Mouse (Mus musculus) hindbrain, embryonic 16.5 days (tissue): ENCODE data around the gene Slc5a2. TPM values are rescaled to one million over a fixed set of nuclear protein-coding genes. Genes with fewer than 3 reads are reported as not detected.

Experiments
- ATAC-seq: fragments of 200-750 bp; cut with Nextera tagmentation; 2 replicates; pipeline ENCODE4 v1.8.0; 2017; ENCODE audit warnings: moderate TSS enrichment, moderate library complexity
- H3K27ac ChIP-seq: fragments of 300-500 bp; sonication (generic); 2 replicates; pipeline ENCODE4 v1.5.1; 2014; ENCODE audit warnings: low read depth, mild to moderate bottlenecking, control low read depth, low read length, moderate library complexity
- H3K27me3 ChIP-seq: fragments of 300-500 bp; sonication (generic); replicated peaks from 2 replicates; pipeline ENCODE4 v1.6.1; 2014; ENCODE audit warnings: low read length; ENCODE audit not compliant: control insufficient read depth, insufficient read depth
- H3K36me3 ChIP-seq: fragments of 300-500 bp; sonication (generic); 2 replicates; pipeline ENCODE4 v1.6.1; 2014; ENCODE audit warnings: mild to moderate bottlenecking, low read length, moderate library complexity, mixed read lengths; ENCODE audit not compliant: control insufficient read depth, insufficient read depth
- H3K4me1 ChIP-seq: fragments of 300-500 bp; sonication (generic); 2 replicates; pipeline ENCODE4 v1.6.1; 2014; ENCODE audit warnings: low read depth, low read length; ENCODE audit not compliant: control insufficient read depth, insufficient read depth
- H3K4me2 ChIP-seq: fragments of 300-500 bp; sonication (generic); 2 replicates; pipeline ENCODE4 v1.6.1; 2014; ENCODE audit warnings: mild to moderate bottlenecking, low read length, control low read depth, moderate library complexity
- H3K4me3 ChIP-seq: fragments of 300-500 bp; sonication (generic); 2 replicates; pipeline ENCODE4 v1.5.1; 2014; ENCODE audit warnings: mild to moderate bottlenecking, low read length, control low read depth, moderate library complexity
- H3K9ac ChIP-seq: fragments of 300-500 bp; sonication (generic); 2 replicates; pipeline ENCODE4 v1.6.1; 2014; ENCODE audit warnings: low read depth, mild to moderate bottlenecking, control low read depth, low read length, moderate library complexity
- H3K9me3 ChIP-seq: fragments of 300-500 bp; sonication (generic); 2 replicates; pipeline ENCODE4 v1.6.1; 2014; ENCODE audit warnings: mild to moderate bottlenecking, low read length, moderate library complexity; ENCODE audit not compliant: control insufficient read depth
- WGBS: fragments of 180-500 bp; shearing (Covaris S2); extraction: QIAGEN DNeasy Blood & Tissue Kit; methylation state at CpG from one replicate; pipeline ENCODE4 v1.1.7; 2014; 5-methylcytosine and 5-hydroxymethylcytosine counted together
- polyA plus RNA-seq: library from polyadenylated mRNA; unstranded; fragments of >200 nt; fragmentation: Nextera tagmentation; extraction: Ambion mirVana; gene quantifications from 2 replicates; pipeline ENCODE4 v1.2.1, GENCODE M21; 2015

Slc5a2 gene
- polyA plus RNA-seq, 1 experiment from 2014 or later: 0.15 TPM

DNA sequence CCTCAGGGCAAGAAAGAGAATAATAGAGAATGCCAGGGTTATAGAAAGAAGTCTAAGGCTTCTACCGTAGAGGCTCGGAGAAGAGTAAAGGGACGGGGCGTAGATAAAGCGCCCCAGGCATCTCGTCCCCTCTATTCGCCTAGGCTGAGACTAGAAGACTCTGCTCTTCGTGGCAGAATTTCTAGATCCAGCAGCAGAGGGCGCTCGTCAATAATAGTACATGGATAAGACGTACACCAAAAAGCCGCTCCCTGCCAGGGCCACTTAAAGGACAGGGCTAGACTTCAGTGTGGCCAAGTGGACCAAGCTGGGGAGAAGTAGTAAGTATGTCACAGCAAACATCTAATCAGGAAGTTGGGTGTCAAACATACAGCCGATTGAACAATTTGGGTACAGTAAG, 18.0 kb upstream of the Slc5a2 start:
- Histone ChIP-seq H3K27me3 (no peaks in the 10 kb centered on the region), H3K9ac (peak overlapping the region; percentile 59), H3K4me1 (peaks cover 15% of the 10 kb centered on the region), H3K4me2 (peak overlapping the region; percentile 61), H3K9me3 (no peaks in the 10 kb centered on the region), H3K36me3 (peaks cover 7% of the 10 kb centered on the region), H3K4me3 (peak overlapping the region; percentile 40), H3K27ac (peak overlapping the region; percentile 59)
- peak; percentile 82 for ATAC-seq
- 2% methylated on average over 13 of the region's 13 CpGs for WGBS

DNA sequence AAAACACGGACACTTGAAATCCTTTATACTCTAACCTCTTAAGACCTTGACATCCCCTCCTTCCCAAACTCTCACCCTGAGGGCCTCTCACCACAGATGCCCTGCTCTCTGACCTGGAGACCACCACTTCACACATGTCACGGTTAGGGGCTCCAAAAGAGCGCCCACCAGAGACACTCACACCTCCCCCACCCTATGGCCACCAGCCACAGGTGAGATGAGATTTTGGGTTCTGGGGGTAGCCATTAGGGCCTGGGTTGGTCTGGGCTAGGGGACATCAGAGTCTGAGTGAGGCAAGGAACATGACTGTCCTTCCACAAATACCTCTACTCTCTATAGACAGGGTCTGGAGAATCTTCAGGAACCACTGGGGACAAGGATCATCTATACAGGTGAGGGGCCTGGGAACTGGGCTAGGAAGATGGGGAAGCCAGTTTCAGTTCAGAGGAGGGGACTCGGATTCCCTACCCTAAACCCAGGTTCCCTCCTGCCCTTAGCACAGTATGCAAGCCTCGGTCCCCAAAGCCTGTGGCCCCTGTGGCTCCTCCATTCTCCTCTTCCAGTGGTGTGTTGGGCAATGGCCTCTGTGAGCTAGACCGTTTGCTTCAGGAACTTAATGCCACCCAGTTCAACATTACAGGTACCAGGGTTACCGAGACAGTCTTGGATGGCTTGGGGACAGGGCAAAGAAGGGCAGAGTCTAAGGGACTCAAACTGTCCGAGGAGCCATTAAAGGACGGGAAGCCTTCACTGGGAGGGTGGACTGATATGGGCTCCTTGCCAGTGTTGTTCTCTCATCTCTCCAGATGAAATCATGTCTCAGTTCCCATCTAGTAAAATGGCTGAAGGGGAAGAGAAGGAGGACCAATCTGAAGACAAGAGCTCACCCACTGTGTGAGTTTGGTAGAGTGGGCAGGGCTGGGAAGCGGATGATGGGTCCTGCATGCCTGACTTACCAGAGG, 17.1 kb upstream of the Slc5a2 start:
- Histone ChIP-seq H3K4me1 (peaks cover 18% of the 10 kb centered on the region), H3K9me3 (no peaks in the 10 kb centered on the region), H3K27ac (no peak overlapping the region), H3K36me3 (peaks cover 2% of the 10 kb centered on the region), H3K4me2 (peak overlapping the region; percentile 61; the same call in 1 of the 2 replicates), H3K4me3 (no peak overlapping the region), H3K27me3 (no peaks in the 10 kb centered on the region), H3K9ac (no peak overlapping the region)
- ATAC-seq: no peak
- WGBS: 81% methylated on average over 10 of the region's 10 CpGs

DNA sequence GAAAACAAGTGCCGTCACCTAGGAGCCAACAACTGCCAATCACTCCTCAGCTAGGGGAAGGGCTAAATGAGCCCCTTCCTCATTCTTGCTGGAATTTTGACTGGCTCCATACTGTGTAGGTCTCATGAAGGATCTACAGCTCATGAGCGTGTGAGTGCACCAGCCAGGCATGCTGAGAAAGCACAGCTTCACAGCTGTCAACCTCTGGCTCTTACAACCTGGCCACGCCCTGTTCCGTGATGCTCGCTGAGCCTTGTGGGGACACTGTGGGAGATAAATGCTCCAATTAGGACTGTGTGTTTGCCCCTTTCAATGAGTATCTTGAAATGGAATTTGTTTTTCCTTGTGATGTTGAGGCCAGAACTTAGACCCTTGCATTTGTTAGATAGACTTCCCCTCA, 15.5 kb upstream of the Slc5a2 start:
- ATAC-seq: no peak
- H3K4me3 ChIP-seq: no peak overlapping the region
- 87% methylated on average over 5 of the region's 5 CpGs for WGBS
- no peaks in the 10 kb centered on the region for H3K9me3 ChIP-seq
- no peak overlapping the region for H3K4me2 ChIP-seq
- H3K27me3 ChIP-seq: no peaks in the 10 kb centered on the region
- H3K4me1 ChIP-seq: peaks cover 18% of the 10 kb centered on the region
- H3K36me3 ChIP-seq: no peaks in the 10 kb centered on the region
- H3K9ac ChIP-seq: no peak overlapping the region
- H3K27ac ChIP-seq: no peak overlapping the region

DNA sequence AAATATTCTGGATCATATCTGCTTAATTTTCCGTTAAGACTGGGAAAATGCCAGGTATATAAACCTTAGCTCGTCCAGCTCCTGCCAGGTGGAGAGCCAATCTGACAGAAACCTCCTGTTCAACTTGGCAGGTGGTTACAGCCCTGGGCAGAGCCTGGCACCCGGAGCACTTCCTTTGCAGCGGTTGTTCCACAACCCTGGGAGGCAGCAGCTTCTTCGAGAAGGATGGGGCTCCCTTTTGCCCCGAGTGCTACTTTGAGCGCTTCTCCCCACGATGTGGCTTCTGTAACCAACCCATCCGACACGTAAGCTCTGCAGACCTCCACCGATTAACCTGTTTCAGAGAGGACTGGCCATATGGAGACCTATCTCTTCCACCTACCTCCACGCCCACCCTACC, 13.5 kb upstream of the Slc5a2 start:
- Histone ChIP-seq H3K36me3 (no peaks in the 10 kb centered on the region), H3K27me3 (no peaks in the 10 kb centered on the region), H3K4me2 (peak overlapping the region; percentile 59), H3K4me1 (peaks cover 11% of the 10 kb centered on the region), H3K9ac (0 out of 2 replicates have a peak overlapping the region, but pooled peaks have one; percentile 3), H3K4me3 (no peak overlapping the region; the same call in 1 of the 2 replicates), H3K27ac (no peak overlapping the region), H3K9me3 (no peaks in the 10 kb centered on the region)
- no peak for ATAC-seq
- 55% methylated on average over 12 of the region's 12 CpGs for WGBS

DNA sequence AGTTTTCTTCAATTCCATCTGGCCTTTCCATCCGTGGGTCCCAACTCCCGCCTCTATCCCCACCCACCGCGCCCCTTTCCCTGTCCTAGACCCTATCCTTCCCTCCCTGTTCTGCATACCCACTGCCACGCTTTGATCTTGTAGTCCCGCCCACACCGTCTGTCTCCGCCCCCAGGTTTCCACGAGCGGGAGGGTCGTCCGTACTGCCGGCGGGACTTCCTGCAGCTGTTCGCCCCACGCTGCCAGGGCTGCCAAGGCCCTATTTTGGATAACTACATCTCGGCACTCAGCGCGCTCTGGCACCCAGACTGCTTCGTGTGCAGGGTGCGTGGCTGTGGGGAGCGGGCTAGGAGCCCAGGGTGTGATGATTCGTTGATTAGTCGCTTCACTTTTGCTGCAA, 12.8 kb upstream of the Slc5a2 start:
- H3K4me3 ChIP-seq: peak overlapping the region; percentile 36
- H3K4me1 ChIP-seq: peaks cover 11% of the 10 kb centered on the region
- peak; percentile 51 for ATAC-seq
- no peaks in the 10 kb centered on the region for H3K27me3 ChIP-seq
- H3K4me2 ChIP-seq: peak overlapping the region; percentile 59
- H3K9ac ChIP-seq: peak overlapping the region; percentile 55
- no peaks in the 10 kb centered on the region for H3K9me3 ChIP-seq
- 12% methylated on average over 24 of the region's 24 CpGs for WGBS
- no peaks in the 10 kb centered on the region for H3K36me3 ChIP-seq
- no peak overlapping the region for H3K27ac ChIP-seq

DNA sequence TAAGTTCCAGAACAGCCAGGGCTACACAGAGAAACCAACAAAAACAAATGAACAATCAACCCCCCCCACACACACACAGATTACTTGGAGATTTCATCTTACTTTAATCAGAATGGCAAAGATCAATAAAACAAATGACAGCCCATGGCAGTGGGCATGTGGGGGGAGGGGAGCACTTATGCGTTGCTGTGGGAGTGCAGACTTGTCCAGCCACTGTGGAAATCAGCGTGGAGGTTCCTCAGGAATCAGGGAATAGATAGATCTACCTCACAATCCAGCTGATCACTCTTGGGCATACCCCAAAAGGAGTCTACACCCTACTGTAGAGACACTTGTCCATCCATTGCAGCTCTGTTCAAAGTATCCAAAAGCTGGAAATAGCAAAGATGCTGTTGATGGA, 10.5 kb upstream of the Slc5a2 start:
- H3K9me3 ChIP-seq: no peaks in the 10 kb centered on the region
- H3K4me1 ChIP-seq: peaks cover 11% of the 10 kb centered on the region
- WGBS: 68% methylated on average over 2 of the region's 2 CpGs
- no peak for ATAC-seq
- H3K4me3 ChIP-seq: no peak overlapping the region
- no peaks in the 10 kb centered on the region for H3K36me3 ChIP-seq
- H3K27me3 ChIP-seq: no peaks in the 10 kb centered on the region
- H3K27ac ChIP-seq: no peak overlapping the region
- H3K9ac ChIP-seq: no peak overlapping the region
- H3K4me2 ChIP-seq: no peak overlapping the region

DNA sequence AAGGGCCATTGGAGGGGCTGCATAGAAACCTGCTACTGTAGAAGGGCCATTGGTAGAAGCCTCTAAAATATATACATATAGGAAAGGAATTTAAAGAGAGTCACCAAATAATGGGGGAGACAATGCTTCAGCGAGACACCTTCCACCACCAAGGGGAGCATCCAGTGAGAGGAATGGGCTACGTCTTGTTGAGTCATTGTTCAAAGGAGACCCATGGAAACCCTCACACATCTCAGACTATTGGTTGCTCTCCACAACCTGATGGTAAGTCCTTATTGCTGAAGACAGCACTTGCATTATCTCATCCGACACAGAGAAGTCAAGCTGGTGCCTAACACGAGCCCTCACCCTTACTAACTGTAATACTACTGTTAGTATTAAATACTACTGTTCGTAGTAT, 9.7 kb upstream of the Slc5a2 start:
- 89% methylated on average over 5 of the region's 5 CpGs for WGBS
- no peak overlapping the region for H3K4me3 ChIP-seq
- H3K36me3 ChIP-seq: no peaks in the 10 kb centered on the region
- no peak for ATAC-seq
- no peak overlapping the region for H3K4me2 ChIP-seq
- no peak overlapping the region for H3K9ac ChIP-seq
- H3K27me3 ChIP-seq: no peaks in the 10 kb centered on the region
- H3K4me1 ChIP-seq: peaks cover 11% of the 10 kb centered on the region
- no peaks in the 10 kb centered on the region for H3K9me3 ChIP-seq
- no peak overlapping the region for H3K27ac ChIP-seq

DNA sequence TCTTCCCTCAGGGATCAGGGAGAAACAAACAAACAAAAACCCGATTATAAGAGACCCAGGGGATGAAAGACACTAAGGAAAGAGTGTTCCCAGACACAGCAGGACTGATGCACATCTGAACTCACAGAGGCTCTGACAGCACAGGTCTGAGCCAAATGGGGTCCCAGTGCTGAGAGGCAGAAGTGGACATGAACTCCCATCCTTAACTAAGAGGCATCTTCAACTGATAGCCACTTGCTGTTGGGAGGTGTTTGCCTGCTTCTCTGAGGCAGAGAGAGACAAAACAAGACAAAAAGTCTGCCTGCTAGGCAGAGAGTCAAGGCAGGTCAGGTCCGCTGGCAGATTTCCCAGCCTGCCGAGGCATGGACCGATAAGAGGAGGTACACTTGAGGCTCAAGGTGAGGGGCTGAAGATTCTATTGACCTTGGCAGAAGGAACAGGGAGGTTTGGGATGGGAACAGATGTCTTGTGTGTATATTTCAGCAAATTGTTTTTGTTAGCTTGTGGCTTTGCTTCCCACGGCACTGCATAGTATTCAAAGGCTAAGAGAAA, 8.6 kb upstream of the Slc5a2 start:
- H3K36me3 ChIP-seq: no peaks in the 10 kb centered on the region
- WGBS: 49% methylated on average over 5 of the region's 5 CpGs
- H3K9ac ChIP-seq: no peak overlapping the region
- no peak overlapping the region for H3K27ac ChIP-seq
- no peak overlapping the region for H3K4me2 ChIP-seq
- H3K4me1 ChIP-seq: peaks cover 9% of the 10 kb centered on the region
- no peak for ATAC-seq
- no peaks in the 10 kb centered on the region for H3K9me3 ChIP-seq
- H3K4me3 ChIP-seq: no peak overlapping the region
- no peaks in the 10 kb centered on the region for H3K27me3 ChIP-seq

DNA sequence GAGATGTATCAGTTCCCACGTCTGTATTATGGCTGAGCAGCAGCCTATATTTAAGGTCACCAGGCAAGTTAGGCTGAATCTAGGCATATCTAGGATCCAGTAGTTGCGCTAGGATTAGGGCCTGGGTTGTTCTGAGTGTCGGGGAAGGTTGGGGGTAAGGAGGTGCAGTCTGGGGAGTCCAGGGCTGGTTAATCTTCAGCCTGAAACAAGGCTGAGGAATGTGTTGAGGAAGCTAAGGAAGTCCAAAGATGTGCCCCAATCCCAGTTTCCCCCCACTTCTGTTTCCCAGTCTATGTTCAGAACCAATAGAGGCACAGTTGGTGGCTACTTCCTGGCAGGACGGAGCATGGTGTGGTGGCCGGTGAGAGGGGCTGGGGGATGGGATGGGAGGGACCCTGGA, 599 bp downstream of the Slc5a2 start:
- Histone ChIP-seq H3K9ac (no peak overlapping the region), H3K4me3 (no peak overlapping the region), H3K27me3 (no peaks in the 10 kb centered on the region), H3K27ac (no peak overlapping the region), H3K9me3 (no peaks in the 10 kb centered on the region), H3K36me3 (peaks cover 1% of the 10 kb centered on the region; the same call in 1 of the 2 replicates), H3K4me2 (no peak overlapping the region), H3K4me1 (no peaks in the 10 kb centered on the region)
- 87% methylated on average over 5 of the region's 5 CpGs for WGBS
- no peak for ATAC-seq
